Mouse (Mus musculus) midbrain, postnatal 0 days (tissue): Measurements from ENCODE around the gene Olfr1353. TPM values are rescaled to one million over a fixed set of nuclear protein-coding genes. Genes with fewer than 3 reads are reported as not detected.
"Not testable (repeated sequence)": the region's sequence is repeated elsewhere in the genome, so short reads cannot be mapped to it uniquely, and the experiment has no call there.

Source experiments
- ATAC-seq: fragments of 200-750 bp; cut with Nextera tagmentation; 2 replicates; pipeline ENCODE4 v1.8.0; 2017; ENCODE audit warnings: moderate number of reproducible peaks, mild to moderate bottlenecking, moderate TSS enrichment, moderate library complexity; ENCODE audit not compliant: low FRiP score
- DNase-seq: peaks from one replicate; pipeline ENCODE4 v3.0.0-alpha.2; 2015; ENCODE audit warnings: low spot score
- H3K27ac ChIP-seq: fragments of 300-500 bp; sonication (generic); 2 replicates; pipeline ENCODE4 v1.5.1; 2014; ENCODE audit warnings: low read depth, mild to moderate bottlenecking, low read length, mixed read lengths
- H3K27me3 ChIP-seq: fragments of 300-500 bp; sonication (generic); 2 replicates; pipeline ENCODE4 v1.6.1; 2014; ENCODE audit warnings: low read length, control low read depth, mixed read lengths; ENCODE audit not compliant: insufficient read depth
- H3K36me3 ChIP-seq: fragments of 300-500 bp; sonication (generic); 2 replicates; pipeline ENCODE4 v1.6.1; 2014; ENCODE audit warnings: low read length, control low read depth, mixed read lengths; ENCODE audit not compliant: insufficient read depth
- H3K4me1 ChIP-seq: fragments of 300-500 bp; sonication (generic); 2 replicates; pipeline ENCODE4 v1.6.1; 2014; ENCODE audit warnings: mild to moderate bottlenecking, control low read depth, antibody characterized with exemption, low read length, mixed read lengths; ENCODE audit not compliant: insufficient read depth
- H3K4me2 ChIP-seq: fragments of 300-500 bp; sonication (generic); 2 replicates; pipeline ENCODE4 v1.6.1; 2014; ENCODE audit warnings: low read depth, mild to moderate bottlenecking, low read length, mixed read lengths; ENCODE audit not compliant: poor library complexity, severe bottlenecking
- H3K4me3 ChIP-seq: fragments of 300-500 bp; sonication (generic); 2 replicates; pipeline ENCODE4 v1.5.1; 2014; ENCODE audit warnings: low read depth, mild to moderate bottlenecking, low read length, moderate library complexity
- H3K9ac ChIP-seq: fragments of 300-500 bp; sonication (generic); replicated peaks from 2 replicates; pipeline ENCODE4 v1.6.1; 2014; ENCODE audit warnings: mild to moderate bottlenecking, low read length, moderate library complexity, mixed read lengths; ENCODE audit not compliant: poor library complexity, severe bottlenecking
- H3K9me3 ChIP-seq: fragments of 300-500 bp; sonication (generic); 2 replicates; pipeline ENCODE4 v1.6.1; 2016; ENCODE audit warnings: low read length, control low read depth
- CTCF ChIP-seq: IDR thresholded peaks from 2 replicates; pipeline ENCODE4 v1.5.1; 2016; ENCODE audit warnings: antibody characterized with exemption, mild to moderate bottlenecking
- WGBS: fragments of 180-500 bp; shearing (Covaris S2); extraction: QIAGEN DNeasy Blood & Tissue Kit; methylation state at CpG from one replicate; pipeline ENCODE4 v1.1.7; 2014; 5-methylcytosine and 5-hydroxymethylcytosine counted together
- polyA plus RNA-seq: library from polyadenylated mRNA; unstranded; fragments of >200 nt; fragmentation: Nextera tagmentation; extraction: Ambion mirVana; gene quantifications from 2 replicates; pipeline ENCODE4 v1.2.1, GENCODE M21; 2015
- total RNA-seq: library from RNA; depleted of rRNA; stranded (reverse); fragments of >200 nt; gene quantifications from 2 replicates; pipeline ENCODE4 v1.2.3, GENCODE M21; 2014; rRNA removed

The Olfr1353 gene
- not detected in 2 replicates for total RNA-seq
- not detected in 2 replicates for polyA plus RNA-seq

- not testable (repeated sequence) for ATAC-seq, H3K9me3 ChIP-seq, H3K36me3 ChIP-seq, H3K4me3 ChIP-seq, DNase-seq, H3K27ac ChIP-seq, H3K4me1 ChIP-seq, H3K9ac ChIP-seq, H3K4me2 ChIP-seq, H3K27me3 ChIP-seq
Observed at GRCm38 (mm10) chr10:78963009-78963408, at the start of gene Olfr1353. Olfr1353 (plus strand) TSS chr10:78963309.

- 91% methylated on average over 1 of the region's 1 CpGs for WGBS
- not testable (repeated sequence) for H3K36me3 ChIP-seq, H3K9ac ChIP-seq, H3K9me3 ChIP-seq, H3K4me2 ChIP-seq, H3K4me1 ChIP-seq, ATAC-seq, H3K27me3 ChIP-seq, H3K4me3 ChIP-seq, DNase-seq, H3K27ac ChIP-seq
Observed at GRCm38 (mm10) chr10:78950336-78950735, 12.8 kb upstream of the Olfr1353 start, which contains the start of gene Olfr8. Olfr8 (plus strand) TSS chr10:78950636.

GRCm38 (mm10) chr10:78980750-78981149 is 17.6 kb downstream of the Olfr1353 start, which contains the start of gene Olfr1352:
Olfr1352 (plus strand) TSS chr10:78981050.
- H3K27me3 ChIP-seq, result no peaks in the 10 kb centered on the region
- H3K27ac ChIP-seq, result no peak within 1 kb of the TSS
- ATAC-seq (no peak), DNase-seq (no peak)
- H3K36me3 ChIP-seq, result no peaks in the 10 kb centered on the region
- no peaks in the 10 kb centered on the region for H3K9me3 ChIP-seq
- H3K4me2 ChIP-seq, result no peak within 1 kb of the TSS
- H3K4me3 ChIP-seq, result no peak within 1 kb of the TSS
- H3K9ac ChIP-seq, result no peak within 1 kb of the TSS
- no peaks in the 10 kb centered on the region for H3K4me1 ChIP-seq
- TF ChIP-seq CTCF, result no peak

- ATAC-seq, result no peak
Observed at GRCm38 (mm10) chr10:79012172-79012571, 49.1 kb downstream of the Olfr1353 start, which contains the start of gene Olfr1351. Olfr1351 (plus strand) TSS chr10:79012472.

More at GRCm38 (mm10) chr10:79012172-79012571, 49.1 kb downstream of the Olfr1353 start, which contains the start of gene Olfr1351:
- no peak within 1 kb of the TSS for H3K9ac ChIP-seq
- DNase-seq, result no peak
- no peaks in the 10 kb centered on the region for H3K9me3 ChIP-seq
- no peak for TF ChIP-seq CTCF
- H3K4me2 ChIP-seq, result no peak within 1 kb of the TSS
- 70% methylated on average over 1 of the region's 1 CpGs for WGBS
- H3K4me1 ChIP-seq, result no peaks in the 10 kb centered on the region
- no peaks in the 10 kb centered on the region for H3K27me3 ChIP-seq
- H3K27ac ChIP-seq, result no peak within 1 kb of the TSS
- no peak within 1 kb of the TSS for H3K4me3 ChIP-seq
- no peaks in the 10 kb centered on the region for H3K36me3 ChIP-seq

Other genes starting within 250 kb of the Olfr1353 start
- 0.44 TPM in 1 of 2 replicates, not detected in the other for gene Casp14, start 245.0 kb upstream of the Olfr1353 start, total RNA-seq
- gene Casp14, start 245.0 kb upstream of the Olfr1353 start, polyA plus RNA-seq, result not detected in 2 replicates
- 0.22 TPM in 1 of 2 replicates, not detected in the other for gene Ccdc105, start 210.2 kb upstream of the Olfr1353 start, total RNA-seq
- gene Ccdc105, start 210.2 kb upstream of the Olfr1353 start, polyA plus RNA-seq, result 0.23 and 0.26 TPM in 2 replicates
- 45.9 and 66.1 TPM in 2 replicates for gene Slc1a6, start 182.8 kb upstream of the Olfr1353 start, total RNA-seq
- gene Slc1a6, start 182.8 kb upstream of the Olfr1353 start, polyA plus RNA-seq, result 30.7 and 33.4 TPM in 2 replicates
- not detected in 2 replicates for gene Olfr1356, start 111.1 kb upstream of the Olfr1353 start, total RNA-seq
- 0.05 TPM in 1 of 2 replicates, not detected in the other for gene Olfr1356, start 111.1 kb upstream of the Olfr1353 start, polyA plus RNA-seq
- gene Olfr1355, start 87.8 kb upstream of the Olfr1353 start, total RNA-seq, result not detected in 2 replicates
- gene Olfr1355, start 87.8 kb upstream of the Olfr1353 start, polyA plus RNA-seq, result not detected in 2 replicates
- gene Olfr1354, start 50.1 kb upstream of the Olfr1353 start, total RNA-seq, result not detected in 2 replicates
- gene Olfr1354, start 50.1 kb upstream of the Olfr1353 start, polyA plus RNA-seq, result not detected in 2 replicates
- gene Olfr8, start 12.7 kb upstream of the Olfr1353 start, total RNA-seq, result not detected in 2 replicates
- not detected in 2 replicates for gene Olfr8, start 12.7 kb upstream of the Olfr1353 start, polyA plus RNA-seq
- not detected in 2 replicates for gene Olfr1352, start 17.7 kb downstream of the Olfr1353 start, total RNA-seq
- 0.10 TPM in 1 of 2 replicates, not detected in the other for gene Olfr1352, start 17.7 kb downstream of the Olfr1353 start, polyA plus RNA-seq
- gene Olfr1351, start 49.2 kb downstream of the Olfr1353 start, total RNA-seq, result not detected in 2 replicates
- gene Olfr1351, start 49.2 kb downstream of the Olfr1353 start, polyA plus RNA-seq, result not detected in 2 replicates
- gene Olfr57, start 65.4 kb downstream of the Olfr1353 start, total RNA-seq, result not detected in 2 replicates
- gene Olfr57, start 65.4 kb downstream of the Olfr1353 start, polyA plus RNA-seq, result 0.33 and 0.72 TPM in 2 replicates
- gene 2610008E11Rik, start 134.3 kb downstream of the Olfr1353 start, total RNA-seq, result 22.9 and 35.1 TPM in 2 replicates
- gene 2610008E11Rik, start 134.3 kb downstream of the Olfr1353 start, polyA plus RNA-seq, result 24.4 and 26.1 TPM in 2 replicates
- gene Vmn2r80, start 185.5 kb downstream of the Olfr1353 start, total RNA-seq, result not detected in 2 replicates
- gene Vmn2r80, start 185.5 kb downstream of the Olfr1353 start, polyA plus RNA-seq, result not detected in 2 replicates